11 mouse cellular contexts compared by ENCODE assay signal in genomic region chr5:92219826-92220225, GRCm38 (mm10). TPM values are rescaled to one million over a fixed set of nuclear protein-coding genes. Genes with fewer than 3 reads are reported as not detected.
A peak's percentile ranks its signal among the peaks of the same experiment; 100 is the strongest.
DNase-seq lines count a peak whose midpoint lies in the region; ATAC-seq and TF ChIP-seq lines count a peak whose summit lies in the region.
"Had no signal": no experiment of that assay in that cellular context is flagged by ENCODE, and none has a peak within 500 bp of the region (broad histone marks: within the 10 kb centered on the region; RNA-seq: fewer than 3 reads in every experiment).

No protein-coding gene starts in this region.

- in situ Hi-C loops in CH12.LX (cut with MboI; ENCODE audit: low pct_ligation_motif_present, low pct_unique_long_range_greater_than_20kb, low sequenced_read_pairs), result no loop called here

- TF ChIP-seq CTCF in CH12.LX (conservative IDR thresholded peaks at IDR 0.05 in 1 of 2, IDR thresholded peaks at IDR 0.05 in 1 of 2; ENCODE audit: low read depth in 2 of 2, low read length in 2 of 2), result no peak

- no peak for TF ChIP-seq EP300 in CH12.LX (IDR thresholded peaks at IDR 0.05; ENCODE audit: low read length)

- dilution Hi-C loops in CH12.LX (cut with MboI; ENCODE audit: extremely low pct_ligation_motif_present, extremely low pct_unique_long_range_greater_than_20kb, low sequenced_read_pairs), result no loop called here

- no peaks in the 10 kb centered on the region for H3K79me2 ChIP-seq in CH12.LX (replicated peaks; ENCODE audit: control insufficient read depth, extremely low read depth, insufficient read depth, poor library complexity, severe bottlenecking)

- no peaks in the 10 kb centered on the region for H3K9me3 ChIP-seq in kidney, embryonic 16.5 days (ENCODE audit: low read length)
- H3K9me3 ChIP-seq in CH12.LX (replicated peaks; ENCODE audit: low read length), result no peaks in the 10 kb centered on the region
- H3K9me3 ChIP-seq in midbrain, embryonic 15.5 days, result no peaks in the 10 kb centered on the region
- H3K9me3 ChIP-seq: liver, embryonic 13.5 days had no signal

- no peak overlapping the region for H3K4me3 ChIP-seq in kidney, embryonic 16.5 days (ENCODE audit: low read length)
- H3K4me3 ChIP-seq in CH12.LX (replicated peaks in 1 of 3; ENCODE audit: low read depth in 2 of 3, low read length in 2 of 3, poor library complexity in 1 of 3), result no peak overlapping the region
- H3K4me3 ChIP-seq in midbrain, embryonic 15.5 days, result no peak overlapping the region
- H3K4me3 ChIP-seq: liver, embryonic 13.5 days had no signal

- WGBS in kidney, embryonic 16.5 days, result 64% methylated on average over 6 of the region's 6 CpGs
- 67% methylated on average over 6 of the region's 6 CpGs for WGBS in midbrain, embryonic 15.5 days

- no peaks in the 10 kb centered on the region for H3K27me3 ChIP-seq in kidney, embryonic 16.5 days (ENCODE audit: insufficient read depth, low read length)
- H3K27me3 ChIP-seq in CH12.LX (replicated peaks), result no peaks in the 10 kb centered on the region
- no peaks in the 10 kb centered on the region for H3K27me3 ChIP-seq in midbrain, embryonic 15.5 days (replicated peaks)

- no peaks in the 10 kb centered on the region for H3K36me3 ChIP-seq in kidney, embryonic 16.5 days (ENCODE audit: insufficient read depth, low read length)
- no peaks in the 10 kb centered on the region for H3K36me3 ChIP-seq in CH12.LX (replicated peaks in 1 of 2; ENCODE audit: control insufficient read depth in 1 of 2, insufficient read depth in 1 of 2, low read length in 1 of 2)
- no peaks in the 10 kb centered on the region for H3K36me3 ChIP-seq in midbrain, embryonic 15.5 days (replicated peaks)
- H3K36me3 ChIP-seq: liver, embryonic 13.5 days had no signal

- H3K4me2 ChIP-seq in kidney, embryonic 16.5 days (replicated peaks; ENCODE audit: low read depth, low read length), result no peak overlapping the region
- H3K4me2 ChIP-seq in CH12.LX (ENCODE audit: insufficient read depth, low read depth, poor library complexity, severe bottlenecking), result peak overlapping the region; percentile 23; the same call in 1 of the 2 replicates
- H3K4me2 ChIP-seq in midbrain, embryonic 15.5 days, result no peak overlapping the region; the same call in 1 of the 2 replicates
- H3K4me2 ChIP-seq: liver, embryonic 13.5 days had no signal

- H3K4me1 ChIP-seq in kidney, embryonic 16.5 days (ENCODE audit: insufficient read depth, low read length), result no peaks in the 10 kb centered on the region
- peaks cover 8 to 17% of the 10 kb centered on the region in 2 experiments; a peak in 3 of 4 replicates for H3K4me1 ChIP-seq in CH12.LX (ENCODE audit: control insufficient read depth in 1 of 2, insufficient read depth in 2 of 2)
- H3K4me1 ChIP-seq in midbrain, embryonic 15.5 days, result peaks cover 13% of the 10 kb centered on the region
- H3K4me1 ChIP-seq: liver, embryonic 13.5 days had no signal

- TF ChIP-seq POLR2A in CH12.LX (IDR thresholded peaks at IDR 0.05; ENCODE audit: low read depth, low read length), result no peak

- TF ChIP-seq RAD21 in CH12.LX (IDR thresholded peaks at IDR 0.05; ENCODE audit: low read depth, low read length), result no peak

- no peak overlapping the region for H3K27ac ChIP-seq in kidney, embryonic 16.5 days (ENCODE audit: low read length)
- no peak overlapping the region for H3K27ac ChIP-seq in CH12.LX (ENCODE audit: insufficient read depth, low read depth)
- H3K27ac ChIP-seq in midbrain, embryonic 15.5 days, result peak overlapping the region; percentile 53
- H3K27ac ChIP-seq: liver, embryonic 13.5 days had no signal

- DNase-seq in kidney, postnatal 25 days, result no peak
- DNase-seq in CH12.LX (ENCODE audit: extremely low read depth), result no peak
- peak; percentile 43 for DNase-seq in R1 (ENCODE audit: low read depth, low spot score)
- no peak for DNase-seq in natural killer cell, adult 2 months (ENCODE audit: low spot score in 2 of 2)
- DNase-seq: heart, postnatal 4 days; liver, embryonic 13.5 days; right cerebral cortex, postnatal 4 days had no signal

- ATAC-seq in kidney, embryonic 16.5 days (ENCODE audit: low FRiP score, low TSS enrichment), result peak; percentile 73; the same call in 1 of the 2 replicates
- peak; percentile 53; the same call in 1 of the 2 replicates for ATAC-seq in midbrain, embryonic 15.5 days (replicated peaks)
- no peak for ATAC-seq in erythroid progenitor cell, adult 5-6 weeks (replicated peaks; ENCODE audit: low FRiP score, poor library complexity, severe bottlenecking)

- H3K9ac ChIP-seq in kidney, embryonic 16.5 days (replicated peaks; ENCODE audit: low read length), result no peak overlapping the region
- no peak overlapping the region for H3K9ac ChIP-seq in CH12.LX (ENCODE audit: insufficient read depth, low read depth)
- H3K9ac ChIP-seq in midbrain, embryonic 15.5 days, result no peak overlapping the region
- H3K9ac ChIP-seq: liver, embryonic 13.5 days had no signal

TF ChIP-seq in CH12.LX, 34 proteins besides CTCF, POLR2A, EP300 and RAD21:
- no peak for TF ChIP-seq USF1 (IDR thresholded peaks at IDR 0.05; ENCODE audit: low read depth, low read length)
- TF ChIP-seq MYC (IDR thresholded peaks at IDR 0.05; ENCODE audit: low read depth, low read length), result no peak
- no peak for TF ChIP-seq TBP (conservative IDR thresholded peaks at IDR 0.05; ENCODE audit: low read depth, low read length)
- no peak for TF ChIP-seq USF2 (conservative IDR thresholded peaks at IDR 0.05; ENCODE audit: low read depth, low read length)
- no peak for TF ChIP-seq KAT2A (IDR thresholded peaks at IDR 0.05; ENCODE audit: insufficient replicate concordance, low read length)
- TF ChIP-seq JUND (conservative IDR thresholded peaks at IDR 0.05; ENCODE audit: low read depth, low read length), result no peak
- TF ChIP-seq CHD2 (IDR thresholded peaks at IDR 0.05; ENCODE audit: low read length), result no peak
- no peak for TF ChIP-seq ZKSCAN1 (IDR thresholded peaks at IDR 0.05; ENCODE audit: borderline replicate concordance, low read depth, low read length)
- no peak for TF ChIP-seq MAX (IDR thresholded peaks at IDR 0.05; ENCODE audit: low read length)
- no peak for TF ChIP-seq HCFC1 (IDR thresholded peaks at IDR 0.05; ENCODE audit: low read depth, low read length)
- no peak for TF ChIP-seq ELF1 (IDR thresholded peaks at IDR 0.05; ENCODE audit: low read depth, low read length)
- no peak for TF ChIP-seq POLR2AphosphoS2 (IDR thresholded peaks at IDR 0.05; ENCODE audit: low read depth, low read length)
- TF ChIP-seq MXI1 (IDR thresholded peaks at IDR 0.05; ENCODE audit: low read depth, low read length), result no peak
TF ChIP-seq in CH12.LX: peak in this region for 0.

RNA-seq across cellular contexts. Expression of gene U90926, which starts 4.6 kb away (rescaled TPM):
- 0.37 and 0.45 TPM in 2 replicates for polyA plus RNA-seq in kidney, embryonic 16.5 days (2015; fragmentation: Nextera tagmentation; extraction: Ambion mirVana)
- total RNA-seq in CH12.LX (2012; rRNA removed), result not detected in 2 replicates
- total RNA-seq in CH12.LX (2014; rRNA removed), result not detected in 2 replicates
- 0.49 TPM in 1 of 2 replicates, not detected in the other for polyA plus RNA-seq in CH12.LX (2012; ENCODE audit: insufficient read length, low read depth)
- polyA plus RNA-seq in midbrain, embryonic 15.5 days (2015; fragmentation: Nextera tagmentation; extraction: Ambion mirVana), result not detected in 2 replicates
- not detected in 2 replicates for total RNA-seq in erythroid progenitor cell, adult 5-6 weeks (2015; ENCODE audit: low replicate concordance)
- not detected in 2 replicates for total RNA-seq in erythroid progenitor cell, adult 5-6 weeks (2017; ENCODE audit: low replicate concordance)
- total RNA-seq: heart, postnatal 4 days; layer of hippocampus, postnatal 10 days had no signal
- polyA plus RNA-seq: liver, embryonic 13.5 days had no signal

RNA-seq across cellular contexts. Expression of gene Ppef2, which starts 36.3 kb away (rescaled TPM):
- 0.10 and 0.37 TPM in 2 replicates for polyA plus RNA-seq in kidney, embryonic 16.5 days (2015; fragmentation: Nextera tagmentation; extraction: Ambion mirVana)
- 11.9 and 16.5 TPM in 2 replicates for total RNA-seq in CH12.LX (2012; rRNA removed)
- total RNA-seq in CH12.LX (2014; rRNA removed), result 41.4 and 48.8 TPM in 2 replicates
- polyA plus RNA-seq in CH12.LX (2012; ENCODE audit: insufficient read length, low read depth), result 11.9 and 14.3 TPM in 2 replicates
- polyA plus RNA-seq in midbrain, embryonic 15.5 days (2015; fragmentation: Nextera tagmentation; extraction: Ambion mirVana), result 0.50 and 0.99 TPM in 2 replicates
- not detected in 2 replicates for total RNA-seq in erythroid progenitor cell, adult 5-6 weeks (2015; ENCODE audit: low replicate concordance)
- total RNA-seq in erythroid progenitor cell, adult 5-6 weeks (2017; ENCODE audit: low replicate concordance), result not detected in 2 replicates
- total RNA-seq: heart, postnatal 4 days had no signal
- polyA plus RNA-seq: liver, embryonic 13.5 days had no signal

RNA-seq across cellular contexts. Expression of gene Naaa, which starts 58.1 kb away (rescaled TPM):
- polyA plus RNA-seq in kidney, embryonic 16.5 days (2015; fragmentation: Nextera tagmentation; extraction: Ambion mirVana), result 24.2 and 24.3 TPM in 2 replicates
- total RNA-seq in CH12.LX (2012; rRNA removed), result 13.7 and 16.2 TPM in 2 replicates
- total RNA-seq in CH12.LX (2014; rRNA removed), result 13.5 and 15.4 TPM in 2 replicates
- 11.5 and 14.5 TPM in 2 replicates for polyA plus RNA-seq in CH12.LX (2012; ENCODE audit: insufficient read length, low read depth)
- 16.4 and 17.7 TPM in 2 replicates for polyA plus RNA-seq in midbrain, embryonic 15.5 days (2015; fragmentation: Nextera tagmentation; extraction: Ambion mirVana)
- 8.8 and 26.7 TPM in 2 replicates for total RNA-seq in erythroid progenitor cell, adult 5-6 weeks (2015; ENCODE audit: low replicate concordance)
- 7.8 and 8.3 TPM in 2 replicates for total RNA-seq in erythroid progenitor cell, adult 5-6 weeks (2017; ENCODE audit: low replicate concordance)
